Mouse (Mus musculus) thymus, adult 2 months (tissue): ENCODE results near the gene Cxcr6. TPM values are rescaled to one million over a fixed set of nuclear protein-coding genes. Genes with fewer than 3 reads are reported as not detected.
A peak's percentile ranks its signal among the peaks of the same experiment; 100 is the strongest.

ENCODE experiments used
- DNase-seq: peaks from one replicate; pipeline ENCODE4 v3.0.0; 2021
- H3K27ac ChIP-seq: fragments of 200-500 bp; 2 replicates; pipeline ENCODE4 v1.5.1; 2012; ENCODE audit warnings: low read length, control low read depth; ENCODE audit not compliant: control insufficient read depth, insufficient read depth
- H3K27me3 ChIP-seq: fragments of 200-500 bp; 2 replicates; pipeline ENCODE4 v1.6.1; 2012; ENCODE audit warnings: mild to moderate bottlenecking, low read length, moderate library complexity, mixed read lengths; ENCODE audit not compliant: control insufficient read depth, insufficient read depth
- H3K36me3 ChIP-seq: fragments of 200-500 bp; 2 replicates; pipeline ENCODE4 v1.6.1; 2012; ENCODE audit warnings: mild to moderate bottlenecking, low read length, moderate library complexity; ENCODE audit not compliant: control insufficient read depth, insufficient read depth
- H3K4me1 ChIP-seq: fragments of 200-500 bp; replicated peaks from 2 replicates; pipeline ENCODE4 v1.6.1; 2012; ENCODE audit warnings: low read length; ENCODE audit not compliant: control insufficient read depth, insufficient read depth
- H3K4me3 ChIP-seq: fragments of 200-500 bp; 2 replicates; pipeline ENCODE4 v1.5.1; 2012; ENCODE audit warnings: mild to moderate bottlenecking, low read length, control low read depth, moderate library complexity; ENCODE audit not compliant: control insufficient read depth, insufficient read depth
- CTCF ChIP-seq: fragments of 200-500 bp; IDR thresholded peaks from 2 replicates; pipeline ENCODE4 v1.5.1; 2012; ENCODE audit warnings: mild to moderate bottlenecking, control low read depth, low read length, moderate library complexity, borderline replicate concordance; ENCODE audit not compliant: control insufficient read depth, poor library complexity, insufficient read depth; ENCODE audit errors: extremely low read depth
- POLR2A ChIP-seq: fragments of 200-500 bp; IDR thresholded peaks from 2 replicates; pipeline ENCODE4 v1.6.1; 2012; ENCODE audit warnings: mild to moderate bottlenecking, low read length, control low read depth, moderate library complexity; ENCODE audit not compliant: control insufficient read depth, poor library complexity, insufficient read depth; ENCODE audit errors: extremely low read depth
- WGBS: fragments of 180-500 bp; shearing (Covaris S2); methylation state at CpG from one replicate; pipeline ENCODE4 v1.1.7; 2018; 5-methylcytosine and 5-hydroxymethylcytosine counted together
- polyA plus RNA-seq: library from polyadenylated mRNA; depleted of rRNA; stranded (reverse); fragments of >200 nt; gene quantifications from 2 replicates; pipeline ENCODE4 v1.2.3, GENCODE M21; 2012; rRNA removed

The Cxcr6 gene
- polyA plus RNA-seq, 1 experiment = 4.6 TPM

GRCm38 (mm10) chr9:123851062-123851712, 44.9 kb downstream of the Cxcr6 start:
- 0% methylated on average over 27 of the region's 27 CpGs for WGBS
- H3K27ac ChIP-seq = peak overlapping the region; percentile 87
- TF ChIP-seq POLR2A (no peak), CTCF (no peak)
- H3K4me1 ChIP-seq = no peaks in the 10 kb centered on the region
- H3K27me3 ChIP-seq = no peaks in the 10 kb centered on the region
- H3K36me3 ChIP-seq = no peaks in the 10 kb centered on the region
- peak overlapping the region; percentile 81 for H3K4me3 ChIP-seq
- DNase-seq = peak; percentile 82

- H3K27ac ChIP-seq = peak within 1 kb of the TSS; percentile 87
- peak; percentile 91 for DNase-seq
- no peaks in the 10 kb centered on the region for H3K36me3 ChIP-seq
- WGBS = under 1% methylated on average over 47 of the region's 47 CpGs
- no peaks in the 10 kb centered on the region for H3K27me3 ChIP-seq
- peak within 1 kb of the TSS; percentile 81 for H3K4me3 ChIP-seq
- TF ChIP-seq CTCF (no peak), POLR2A (peak; percentile 80)
- H3K4me1 ChIP-seq = no peaks in the 10 kb centered on the region
These were observed 45.6 kb downstream of the Cxcr6 start, which contains the start of gene Fyco1 for GRCm38 (mm10) chr9:123851713-123852448. Gene Fyco1 (minus strand): TSS chr9:123851899.

GRCm38 (mm10) chr9:123852449-123853390, 46.4 kb downstream of the Cxcr6 start:
- no peaks in the 10 kb centered on the region for H3K27me3 ChIP-seq
- TF ChIP-seq POLR2A (no peak), CTCF (no peak)
- no peak for DNase-seq
- 60% methylated on average over 5 of the region's 5 CpGs for WGBS
- no peaks in the 10 kb centered on the region for H3K4me1 ChIP-seq
- no peaks in the 10 kb centered on the region for H3K36me3 ChIP-seq
- no peak overlapping the region for H3K4me3 ChIP-seq
- H3K27ac ChIP-seq = no peak overlapping the region

GRCm38 (mm10) chr9:123856836-123857235, 50.6 kb downstream of the Cxcr6 start:
- no peaks in the 10 kb centered on the region for H3K36me3 ChIP-seq
- H3K4me3 ChIP-seq = no peak overlapping the region
- no peaks in the 10 kb centered on the region for H3K4me1 ChIP-seq
- TF ChIP-seq CTCF (no peak), POLR2A (no peak)
- WGBS = 66% methylated on average over 2 of the region's 2 CpGs
- DNase-seq = no peak
- H3K27me3 ChIP-seq = no peaks in the 10 kb centered on the region
- no peak overlapping the region for H3K27ac ChIP-seq

Other genes with a start within 250 kb of the Cxcr6 start
- 0.13 and 0.22 TPM in 2 replicates for gene Slc6a20b, start 173.9 kb upstream of the Cxcr6 start, polyA plus RNA-seq
- gene Ccr9, start 128.0 kb upstream of the Cxcr6 start, polyA plus RNA-seq = 500 and 608 TPM in 2 replicates
- gene Slc6a20a, start 127.6 kb upstream of the Cxcr6 start, polyA plus RNA-seq = 7.5 and 8.1 TPM in 2 replicates
- 11.8 and 12.1 TPM in 2 replicates for gene Lztfl1, start 88.8 kb upstream of the Cxcr6 start, polyA plus RNA-seq
- gene Fyco1, start 45.4 kb downstream of the Cxcr6 start, polyA plus RNA-seq = 11.6 and 13.0 TPM in 2 replicates
- gene Xcr1, start 55.6 kb downstream of the Cxcr6 start, polyA plus RNA-seq = 4.3 and 7.0 TPM in 2 replicates
- 1.3 and 1.8 TPM in 2 replicates for gene Ccr1, start 162.2 kb downstream of the Cxcr6 start, polyA plus RNA-seq
- 0.22 TPM in 1 of 2 replicates, not detected in the other for gene Ccr1l1, start 171.9 kb downstream of the Cxcr6 start, polyA plus RNA-seq
- 0.52 and 0.90 TPM in 2 replicates for gene Ccr3, start 215.5 kb downstream of the Cxcr6 start, polyA plus RNA-seq